Mouse (Mus musculus) activated CD4-positive, CD25-positive, alpha-beta regulatory T cell, adult 4 months (primary cell): ENCODE results near the gene Add3. TPM values are rescaled to one million over a fixed set of nuclear protein-coding genes. Genes with fewer than 3 reads are reported as not detected.

Source experiments
- ATAC-seq: one replicate; pipeline ENCODE4 v1.8.0; 2017
- polyA plus RNA-seq, 2 experiments: library from polyadenylated mRNA; unstranded; fragments of 100-300 nt; shearing (Covaris generic); gene quantifications; one replicate each; pipeline ENCODE4 v1.2.1; 2017

Gene Add3
- polyA plus RNA-seq, 2 experiments from 2014 or later: 113 to 128 TPM

GRCm38 (mm10) chr19:53276902-53277707, 136.9 kb downstream of the Add3 start:
- no peak for ATAC-seq

- ATAC-seq: no peak
These were observed 138.5 kb downstream of the Add3 start for GRCm38 (mm10) chr19:53278491-53279415.

GRCm38 (mm10) chr19:53280254-53280653, 140.0 kb downstream of the Add3 start:
- ATAC-seq: no peak

GRCm38 (mm10) chr19:53282571-53282970, 142.3 kb downstream of the Add3 start:
- no peak for ATAC-seq

GRCm38 (mm10) chr19:53283742-53284141, 143.5 kb downstream of the Add3 start:
- no peak for ATAC-seq

GRCm38 (mm10) chr19:53284268-53285208, 144.3 kb downstream of the Add3 start:
- ATAC-seq: no peak

GRCm38 (mm10) chr19:53296331-53297254, 156.3 kb downstream of the Add3 start:
- no peak for ATAC-seq

Other genes with a start within 250 kb of the Add3 start
- gene Xpnpep1, start 100.2 kb upstream of the Add3 start, polyA plus RNA-seq: 10 to 100 TPM; 56.2 to 64.9 TPM
- 1 to 10 TPM; 4.7 to 4.9 TPM for gene Mxi1, start 170.1 kb downstream of the Add3 start, polyA plus RNA-seq
- gene Gm10197, start 231.3 kb downstream of the Add3 start, polyA plus RNA-seq: not detected